Mouse (Mus musculus) olfactory bulb, adult 2 months (tissue): ENCODE data around the gene Xpo5. TPM values are rescaled to one million over a fixed set of nuclear protein-coding genes. Genes with fewer than 3 reads are reported as not detected.
A peak's percentile ranks its signal among the peaks of the same experiment; 100 is the strongest.

Source experiments
- H3K27ac ChIP-seq: fragments of 200-500 bp; 2 replicates; pipeline ENCODE4 v1.5.1; 2012; ENCODE audit warnings: low read depth, low read length; ENCODE audit not compliant: insufficient read depth
- H3K4me1 ChIP-seq: fragments of 200-500 bp; 2 replicates; pipeline ENCODE4 v1.6.1; 2012; ENCODE audit warnings: low read length; ENCODE audit not compliant: control insufficient read depth, insufficient read depth
- H3K4me3 ChIP-seq: fragments of 200-500 bp; 2 replicates; pipeline ENCODE4 v1.5.1; 2012; ENCODE audit warnings: mild to moderate bottlenecking, low read depth, low read length, moderate library complexity; ENCODE audit not compliant: insufficient read depth
- CTCF ChIP-seq: fragments of 200-500 bp; IDR thresholded peaks from 2 replicates; pipeline ENCODE4 v1.5.1; 2012; ENCODE audit warnings: low read depth, mild to moderate bottlenecking, low read length, moderate library complexity; ENCODE audit not compliant: insufficient read depth
- POLR2A ChIP-seq: fragments of 200-500 bp; IDR thresholded peaks from 2 replicates; pipeline ENCODE4 v1.6.1; 2012; ENCODE audit warnings: mild to moderate bottlenecking, low read depth, low read length, moderate library complexity; ENCODE audit not compliant: insufficient read depth
- WGBS: fragments of 180-500 bp; shearing (Covaris S2); methylation state at CpG from one replicate; pipeline ENCODE4 v1.1.7; 2018; 5-methylcytosine and 5-hydroxymethylcytosine counted together
- polyA plus RNA-seq: library from polyadenylated mRNA; stranded (reverse); fragments of >200 nt; gene quantifications from 2 replicates; pipeline ENCODE4 v1.2.4, GENCODE M21; 2012; ENCODE audit warnings: low replicate concordance; ENCODE audit not compliant: missing spikeins, insufficient read depth, insufficient read length

Xpo5 gene
- polyA plus RNA-seq, 1 experiment = not detected

GRCm38 (mm10) chr17:46274465-46274864, 71.9 kb downstream of the Xpo5 start:
- peak overlapping the region; percentile 61 for H3K27ac ChIP-seq
- 81% methylated on average over 6 of the region's 6 CpGs for WGBS

GRCm38 (mm10) chr17:46275034-46275433, 72.5 kb downstream of the Xpo5 start:
- 90% methylated on average over 6 of the region's 6 CpGs for WGBS
- no peak overlapping the region for H3K27ac ChIP-seq
- no peak overlapping the region for H3K4me3 ChIP-seq
- TF ChIP-seq CTCF (no peak), POLR2A (no peak)
- peaks cover 25% of the 10 kb centered on the region for H3K4me1 ChIP-seq

More at GRCm38 (mm10) chr17:46274465-46274864, 71.9 kb downstream of the Xpo5 start:
- Histone ChIP-seq H3K4me3 (no peak overlapping the region), H3K4me1 (peaks cover 31% of the 10 kb centered on the region)
- TF ChIP-seq POLR2A = no peak
- no peak for TF ChIP-seq CTCF

GRCm38 (mm10) chr17:46275506-46275905, 72.9 kb downstream of the Xpo5 start:
- TF ChIP-seq CTCF (no peak), POLR2A (no peak)
- WGBS = 93% methylated on average over 10 of the region's 10 CpGs
- Histone ChIP-seq H3K4me1 (peaks cover 24% of the 10 kb centered on the region), H3K27ac (no peak overlapping the region), H3K4me3 (no peak overlapping the region)

GRCm38 (mm10) chr17:46277586-46277985, 75.0 kb downstream of the Xpo5 start:
- no peak for TF ChIP-seq POLR2A
- no peak for TF ChIP-seq CTCF

GRCm38 (mm10) chr17:46278011-46278765, 75.6 kb downstream of the Xpo5 start:
- Histone ChIP-seq H3K27ac (no peak overlapping the region), H3K4me1 (peaks cover 18% of the 10 kb centered on the region), H3K4me3 (no peak overlapping the region)
- TF ChIP-seq CTCF = no peak
- no peak for TF ChIP-seq POLR2A
- 89% methylated on average over 12 of the region's 12 CpGs for WGBS

More at GRCm38 (mm10) chr17:46277586-46277985, 75.0 kb downstream of the Xpo5 start:
- 59% methylated on average over 4 of the region's 4 CpGs for WGBS
- Histone ChIP-seq H3K27ac (no peak overlapping the region), H3K4me3 (no peak overlapping the region), H3K4me1 (peaks cover 18% of the 10 kb centered on the region)

GRCm38 (mm10) chr17:46282483-46283123, 80.0 kb downstream of the Xpo5 start, which contains the start of gene Tjap1:
TSS of gene Tjap1 (minus strand) at chr17:46283026.
- Histone ChIP-seq H3K4me3 (peak within 1 kb of the TSS; percentile 70), H3K4me1 (peaks cover 7% of the 10 kb centered on the region), H3K27ac (no peak within 1 kb of the TSS)
- under 1% methylated on average over 37 of the region's 37 CpGs for WGBS
- TF ChIP-seq POLR2A = peak; percentile 60
- TF ChIP-seq CTCF = no peak

GRCm38 (mm10) chr17:46283140-46283539, 80.6 kb downstream of the Xpo5 start:
- TF ChIP-seq POLR2A (no peak), CTCF (no peak)
- Histone ChIP-seq H3K4me1 (peaks cover 9% of the 10 kb centered on the region), H3K4me3 (peak overlapping the region; percentile 70; the same call in 1 of the 2 replicates), H3K27ac (no peak overlapping the region)
- WGBS = 24% methylated on average over 9 of the region's 9 CpGs

GRCm38 (mm10) chr17:46283911-46284310, 81.3 kb downstream of the Xpo5 start:
- Histone ChIP-seq H3K27ac (no peak overlapping the region), H3K4me1 (peaks cover 9% of the 10 kb centered on the region), H3K4me3 (no peak overlapping the region)
- TF ChIP-seq POLR2A (no peak), CTCF (no peak)
- 83% methylated on average over 8 of the region's 8 CpGs for WGBS

- Histone ChIP-seq H3K4me3 (no peak overlapping the region), H3K4me1 (peaks cover 9% of the 10 kb centered on the region), H3K27ac (no peak overlapping the region)
- 74% methylated on average over 7 of the region's 7 CpGs for WGBS
- TF ChIP-seq POLR2A (no peak), CTCF (no peak)
Observed at GRCm38 (mm10) chr17:46284653-46285052, 82.1 kb downstream of the Xpo5 start.
